Mouse (Mus musculus): ENCODE measurements at regions not wholly inside any gene's neighbourhood (a gene's known extent, or its start where the extent isn't known, plus 50 kb on each side); places are given as distances from the start of the nearest gene placed in this dataset.
"Not testable (repeated sequence)": the region's sequence is repeated elsewhere in the genome, so short reads cannot be mapped to it uniquely, and the experiment has no call there.

DNA sequence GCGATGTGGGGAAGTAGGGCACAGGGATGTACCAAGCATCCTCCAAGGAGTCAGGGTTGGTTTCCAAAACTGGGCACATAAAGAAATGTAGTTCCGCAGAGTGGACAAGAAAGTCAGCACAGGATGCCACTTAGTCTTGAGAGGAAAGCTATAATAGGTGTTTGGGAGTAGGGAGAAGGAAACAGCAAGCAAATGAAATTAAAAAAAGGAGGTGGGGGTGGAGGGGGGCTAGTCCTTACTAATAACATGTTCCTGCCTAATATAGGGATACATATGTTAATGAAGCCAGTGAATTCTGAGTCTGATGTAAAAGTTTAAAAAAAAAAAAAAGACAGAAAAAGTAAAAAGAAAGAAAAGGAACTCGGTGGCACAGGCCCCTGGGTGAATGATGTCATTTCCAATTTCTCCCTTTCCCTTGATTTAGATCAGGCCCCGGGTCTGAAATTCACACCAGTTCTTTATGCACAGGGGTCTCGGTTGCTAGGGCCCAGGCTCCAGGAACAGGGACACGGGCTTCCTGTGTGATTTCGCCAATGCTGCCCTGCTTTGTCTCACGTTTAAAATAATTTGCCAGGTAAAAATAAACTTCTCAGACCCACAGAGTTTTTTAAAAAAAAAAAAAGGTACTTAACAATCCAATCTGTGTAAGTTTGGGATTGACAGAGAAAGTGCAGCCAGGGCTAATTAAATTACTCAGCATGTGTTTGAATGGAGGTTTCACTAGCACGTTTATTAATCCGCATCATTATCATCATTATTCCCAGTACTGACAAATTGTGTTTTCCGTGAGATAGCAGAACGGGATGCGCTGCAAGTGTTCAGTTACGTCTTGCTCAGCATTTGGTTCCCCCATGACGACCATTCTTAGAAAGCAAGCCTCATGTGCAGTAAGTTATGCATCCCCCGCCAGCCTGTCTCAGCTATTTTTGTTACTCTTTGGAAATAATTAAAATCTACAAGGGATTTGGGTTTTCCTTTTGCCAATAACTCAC lies 172.8 kb upstream of the Slc25a13 start:
- intact Hi-C loops (cut with DNase I): loop anchor here (10.0 kb wide), 1 partner anchor 385 kb away; no protein-coding TSS in a partner anchor
- no peak for DNase-seq

DNA sequence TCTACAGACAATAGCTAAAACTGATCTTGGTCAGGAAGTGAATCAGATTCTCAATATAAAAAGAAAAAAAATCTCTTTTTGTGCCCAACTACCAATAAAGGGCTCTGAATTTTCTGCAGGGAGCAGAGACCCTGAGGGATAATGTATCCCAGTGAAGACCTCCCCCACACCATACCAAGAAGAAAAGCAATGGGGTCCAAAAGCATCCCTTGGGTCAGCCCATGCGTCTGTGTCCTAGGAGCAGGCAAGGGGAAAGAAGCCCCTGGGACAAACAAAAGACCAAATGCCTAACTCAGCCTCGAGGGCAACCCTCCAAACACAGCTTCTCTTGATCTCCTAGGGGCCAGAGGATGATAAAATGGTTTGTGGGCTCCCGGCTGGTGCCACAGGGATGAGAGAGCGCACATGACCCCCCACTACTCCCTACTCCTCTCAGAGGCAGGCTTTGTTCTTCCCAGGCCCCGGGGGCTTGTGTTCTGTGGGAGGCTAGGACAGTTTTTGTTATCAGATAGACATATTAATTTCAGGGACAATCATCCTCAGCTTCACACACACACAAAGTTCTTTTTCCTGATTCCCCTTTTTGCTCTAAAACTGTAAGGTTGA lies 172.0 kb upstream of the Slc25a13 start:
- intact Hi-C loops (cut with DNase I): no loop called here
- DNase-seq: no peak

DNA sequence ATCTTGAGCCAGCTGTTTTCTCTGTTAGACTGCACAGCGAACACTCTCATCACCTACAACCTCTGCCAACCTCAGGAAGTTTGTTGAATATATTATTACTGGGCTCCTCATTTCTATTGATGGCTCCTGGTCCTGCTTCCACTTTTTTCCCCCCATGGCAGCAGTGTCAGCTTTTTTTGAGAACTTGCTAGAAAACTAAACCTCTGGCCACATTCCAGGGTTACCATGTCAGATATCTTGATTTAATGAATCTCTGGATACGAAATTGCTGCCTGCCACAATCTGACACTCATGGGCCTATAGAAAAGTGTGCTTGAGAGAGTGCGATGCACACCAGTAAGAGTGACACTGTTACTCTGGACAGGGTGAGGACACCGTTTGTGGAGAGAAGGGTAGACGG lies 170.6 kb upstream of the Slc25a13 start:
- DNase-seq: no peak
- intact Hi-C loops (cut with DNase I): no loop called here

DNA sequence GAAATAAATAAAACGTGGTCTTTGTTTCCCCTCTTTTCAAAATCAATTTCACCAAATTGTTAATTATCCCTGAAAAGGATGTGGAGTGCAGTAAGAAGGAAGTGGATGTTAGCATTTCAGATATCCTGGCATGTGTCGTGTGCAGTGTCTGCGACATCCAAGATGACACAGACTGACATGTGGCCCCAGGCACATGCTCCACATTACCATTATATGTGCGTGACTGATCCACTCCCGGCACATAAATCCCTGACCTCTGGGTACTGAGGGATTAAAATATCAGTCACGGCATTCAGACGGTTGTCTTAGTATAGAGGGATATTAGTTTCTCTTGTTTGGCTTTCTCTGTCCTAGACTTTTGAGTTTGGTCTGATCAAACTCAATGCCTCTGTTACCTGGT lies 168.0 kb upstream of the Slc25a13 start:
- no peak for DNase-seq
- intact Hi-C loops (cut with DNase I): no loop called here

DNA sequence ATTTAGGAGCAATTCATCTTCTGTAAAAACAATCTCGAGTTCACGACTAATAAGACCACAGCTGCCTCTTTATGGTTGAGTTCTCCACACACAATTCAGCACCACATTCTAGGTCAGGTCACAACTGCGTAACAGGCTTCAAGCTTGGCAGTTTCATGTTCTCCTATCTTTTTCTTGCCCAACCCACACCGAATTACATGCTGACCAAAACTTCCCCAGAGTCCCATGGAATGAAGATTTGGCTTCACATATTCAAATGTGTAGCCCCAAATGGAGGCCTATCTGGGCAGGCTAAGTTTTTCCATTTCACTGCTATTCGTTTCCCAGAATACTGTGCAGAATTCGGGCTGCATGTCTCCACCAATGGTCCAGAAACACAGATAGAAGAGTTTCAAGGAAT lies 167.5 kb upstream of the Slc25a13 start:
- intact Hi-C loops (cut with DNase I): no loop called here
- no peak for DNase-seq

DNA sequence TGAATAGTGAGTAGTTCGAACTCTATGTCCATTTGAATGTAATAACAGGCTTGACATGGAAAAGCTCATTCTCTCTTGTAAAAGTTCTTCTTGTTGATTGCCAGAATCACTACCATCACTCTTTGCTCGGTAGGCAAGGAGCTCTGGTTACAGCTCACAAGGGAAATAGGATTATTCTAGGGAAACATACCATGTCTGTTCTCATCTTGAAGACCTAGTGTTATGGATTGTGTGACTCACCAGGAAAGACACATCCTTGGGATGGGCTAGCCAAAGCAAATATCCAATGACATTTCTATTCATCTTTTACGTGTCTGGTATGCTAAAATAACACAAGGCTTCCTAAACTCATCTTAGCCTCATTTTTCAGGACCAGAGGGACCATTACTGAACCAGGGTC lies 155.4 kb upstream of the Slc25a13 start:
- intact Hi-C loops (cut with DNase I): no loop called here
- DNase-seq: no peak

DNA sequence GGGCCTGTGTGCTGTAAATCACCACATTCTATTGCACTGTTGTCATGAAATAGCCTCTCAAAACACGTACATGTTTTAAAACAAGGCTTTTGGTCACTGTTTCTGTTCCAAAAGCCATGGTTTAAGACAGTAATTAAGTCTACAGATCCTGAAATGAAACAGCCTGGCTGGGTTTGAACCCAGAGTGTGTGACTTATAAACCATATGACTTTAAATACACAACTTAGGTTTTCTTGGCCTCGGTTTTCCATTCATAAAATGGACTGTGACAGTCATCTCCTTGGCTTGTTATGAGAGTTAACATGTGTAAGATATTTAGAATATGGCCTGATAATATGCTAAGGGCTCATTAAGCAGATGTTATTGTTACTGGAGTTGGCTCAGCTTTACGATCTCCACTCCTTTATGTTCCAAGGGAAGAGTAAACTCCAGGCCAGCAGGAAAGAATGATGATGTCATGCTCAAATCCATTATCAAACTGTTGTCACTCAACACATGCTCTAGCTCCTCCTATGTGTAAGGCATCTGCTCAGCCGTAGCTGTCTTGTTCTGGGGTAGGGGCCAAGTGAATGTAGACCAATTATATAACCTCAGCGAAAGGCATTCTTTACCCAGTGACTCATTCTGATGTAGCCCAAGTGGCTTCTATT lies 154.6 kb upstream of the Slc25a13 start:
- intact Hi-C loops (cut with DNase I): no loop called here
- no peak for DNase-seq

DNA sequence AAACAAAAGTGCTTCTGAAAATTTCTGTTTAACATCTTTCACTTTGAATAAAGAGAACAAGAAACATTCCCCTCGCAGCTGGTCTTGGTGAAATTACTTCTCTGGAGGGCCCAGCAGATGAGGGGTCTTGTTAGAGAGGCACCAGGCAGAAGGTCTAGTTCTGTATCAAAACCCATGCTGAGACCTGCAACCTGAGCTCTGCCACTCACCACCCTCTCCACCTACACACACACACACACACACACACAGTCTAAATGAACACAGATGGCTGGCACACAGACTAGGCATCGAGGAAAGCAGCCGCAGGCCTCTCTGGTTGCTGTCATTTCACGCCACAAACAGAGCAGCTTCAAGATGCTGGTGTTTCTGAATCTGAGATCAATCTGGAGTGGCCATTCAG lies 147.1 kb upstream of the Slc25a13 start:
- intact Hi-C loops (cut with DNase I): no loop called here
- no peak for DNase-seq

DNA sequence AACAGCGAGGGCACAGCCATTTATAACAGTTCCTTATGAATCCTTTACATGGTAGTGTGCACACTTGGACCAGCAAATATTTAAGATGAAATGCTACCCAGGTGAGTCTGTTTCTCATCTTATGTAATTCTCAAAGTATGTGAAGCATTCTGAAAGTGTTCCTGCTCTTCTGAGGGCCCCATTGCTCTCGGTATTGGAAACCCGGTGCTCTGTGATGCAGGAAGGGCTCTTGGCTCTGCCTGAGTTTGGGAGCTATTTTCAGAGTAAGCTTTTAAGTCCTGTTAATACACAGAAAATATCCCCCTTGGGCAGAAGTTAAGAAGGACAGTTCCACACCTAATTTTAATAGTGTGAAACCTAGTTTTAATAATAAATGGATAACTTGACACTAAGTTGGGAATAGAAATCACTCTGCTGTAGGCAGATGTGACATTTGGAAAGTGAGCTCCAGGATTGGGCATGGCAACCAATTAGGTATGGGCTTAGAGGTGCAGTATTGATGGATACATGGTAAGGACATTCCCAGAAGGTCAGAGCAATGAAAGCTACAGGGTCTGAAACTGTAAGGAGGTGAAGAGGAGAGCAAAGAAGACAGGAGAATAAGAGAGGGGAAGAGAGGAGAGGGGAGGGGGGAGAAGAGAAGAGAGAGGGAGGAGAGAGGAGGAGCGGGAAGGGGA lies 145.8 kb upstream of the Slc25a13 start:
- no peak for DNase-seq
- intact Hi-C loops (cut with DNase I): no loop called here

DNA sequence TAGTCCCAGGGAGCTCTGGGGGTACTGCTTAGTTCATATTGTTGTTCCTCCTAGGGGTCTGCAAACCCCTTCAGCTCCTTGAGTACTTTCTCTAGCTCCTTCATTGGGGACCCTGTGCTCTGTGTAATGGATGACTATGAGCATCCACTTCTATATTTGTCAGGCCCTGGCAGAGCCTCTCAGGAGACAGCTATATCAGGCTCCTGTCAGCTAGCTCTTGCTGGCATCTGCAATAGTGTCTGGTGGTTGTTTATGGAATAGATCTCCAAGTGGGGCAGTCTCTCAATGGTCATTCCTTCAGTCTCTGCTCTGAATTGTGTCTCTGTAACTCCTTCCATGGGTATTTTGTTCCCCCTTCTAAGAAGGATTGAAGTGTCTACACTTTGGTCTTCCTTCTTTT lies 144.2 kb upstream of the Slc25a13 start:
- DNase-seq: not testable (repeated sequence)

DNA sequence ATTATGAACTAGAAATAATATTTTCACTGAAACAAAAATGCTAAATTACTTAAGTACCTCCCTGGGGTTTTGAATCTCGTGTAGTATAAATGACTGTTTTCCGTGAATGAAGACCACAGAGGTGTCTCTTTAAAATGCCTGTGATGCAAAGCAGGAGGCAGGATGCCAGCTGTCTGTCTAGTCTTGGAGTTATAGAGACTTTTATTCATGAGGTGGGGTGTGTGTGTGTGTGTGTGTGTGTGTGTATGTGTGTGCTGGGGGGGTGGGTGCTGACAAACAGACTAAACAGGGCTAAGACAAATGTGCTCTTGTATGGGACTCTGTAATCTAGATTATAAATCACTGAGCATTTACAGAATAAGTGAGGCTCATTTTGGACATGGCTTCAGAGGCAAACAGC lies 140.5 kb upstream of the Slc25a13 start:
- no peak for DNase-seq
- intact Hi-C loops (cut with DNase I): no loop called here

More for the DNA sequence above, 144.2 kb upstream of the Slc25a13 start:
- intact Hi-C loops (cut with DNase I): not testable (repeated sequence)

DNA sequence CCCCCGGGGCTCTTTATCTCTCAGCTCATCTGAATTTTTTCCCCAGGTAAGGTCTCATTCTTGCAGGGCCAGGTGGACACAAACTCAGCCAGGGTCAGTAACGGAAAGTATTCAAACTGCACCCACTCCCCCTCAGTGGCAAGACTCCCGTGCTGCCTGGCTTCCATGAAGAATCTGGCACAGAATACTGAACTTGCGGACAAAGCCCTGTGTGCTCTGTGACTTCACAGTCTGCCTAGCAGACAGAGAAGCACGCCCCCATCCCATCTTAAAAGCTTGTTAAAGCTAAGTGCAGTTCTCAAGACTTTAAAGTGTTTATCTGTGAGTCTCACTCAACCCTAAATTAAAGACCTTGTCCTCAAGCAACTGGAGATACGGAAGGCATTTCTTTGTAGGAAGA lies 140.0 kb upstream of the Slc25a13 start:
- intact Hi-C loops (cut with DNase I): no loop called here
- DNase-seq: no peak

DNA sequence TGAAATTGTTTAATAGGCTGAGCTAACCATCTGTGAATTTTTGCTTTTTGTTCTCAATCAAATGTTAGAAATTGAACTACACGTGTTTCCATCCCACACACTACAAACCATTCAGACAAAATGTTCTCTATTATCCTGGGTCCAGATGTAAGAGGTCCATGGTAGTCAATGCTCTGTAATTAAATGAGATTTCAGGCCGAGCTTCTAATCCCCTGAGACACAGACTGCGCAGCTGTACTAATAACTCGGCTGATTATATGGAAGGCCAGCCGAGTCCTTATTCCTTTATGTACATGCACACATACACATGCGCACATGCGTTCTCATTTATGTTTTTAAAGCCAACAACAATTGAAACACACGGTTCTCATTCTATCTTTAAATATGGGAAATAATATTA lies 118.3 kb upstream of the Slc25a13 start:
- intact Hi-C loops (cut with DNase I): no loop called here

DNA sequence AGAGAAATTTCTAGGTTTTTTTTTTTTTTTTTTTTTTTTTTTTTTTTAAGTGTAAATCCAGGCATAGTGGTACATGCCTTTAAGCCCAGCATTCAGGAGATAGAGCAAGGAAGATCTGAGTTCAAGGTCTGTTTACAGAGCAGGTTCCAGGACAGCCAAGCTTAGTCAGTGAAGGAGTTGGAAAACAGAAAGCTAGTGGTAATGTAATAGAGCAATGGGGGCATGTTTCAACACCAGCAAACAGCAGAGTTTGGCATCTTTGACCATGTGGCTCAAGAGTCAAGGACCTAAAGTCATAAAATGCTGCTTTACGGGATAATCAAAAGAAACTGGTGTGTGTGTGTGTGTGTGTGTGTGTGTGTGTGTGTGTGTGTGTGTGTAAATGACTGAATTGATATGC lies 113.3 kb upstream of the Slc25a13 start:
- no peak for DNase-seq
- intact Hi-C loops (cut with DNase I): no loop called here

More for the DNA sequence above, 118.3 kb upstream of the Slc25a13 start:
- DNase-seq: no peak

DNA sequence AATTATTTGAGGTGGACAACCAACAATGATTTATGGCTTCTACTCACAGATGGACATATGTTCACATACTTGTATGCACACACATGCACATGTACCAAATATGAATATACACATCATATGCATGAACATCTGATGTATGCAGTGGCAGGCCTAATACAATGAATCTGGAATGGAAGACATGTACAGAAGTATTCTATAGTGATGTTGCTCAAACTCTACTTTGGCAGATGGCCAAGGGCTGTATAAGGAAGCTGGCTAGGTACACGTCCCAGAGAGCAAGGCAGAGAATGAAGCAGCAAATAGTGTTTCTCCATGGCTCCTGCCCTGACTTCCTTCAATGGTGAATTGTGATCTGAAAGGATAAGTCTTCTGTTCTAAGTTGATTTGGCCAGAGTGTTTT lies 108.5 kb upstream of the Slc25a13 start:
- DNase-seq: no peak
- intact Hi-C loops (cut with DNase I): no loop called here

DNA sequence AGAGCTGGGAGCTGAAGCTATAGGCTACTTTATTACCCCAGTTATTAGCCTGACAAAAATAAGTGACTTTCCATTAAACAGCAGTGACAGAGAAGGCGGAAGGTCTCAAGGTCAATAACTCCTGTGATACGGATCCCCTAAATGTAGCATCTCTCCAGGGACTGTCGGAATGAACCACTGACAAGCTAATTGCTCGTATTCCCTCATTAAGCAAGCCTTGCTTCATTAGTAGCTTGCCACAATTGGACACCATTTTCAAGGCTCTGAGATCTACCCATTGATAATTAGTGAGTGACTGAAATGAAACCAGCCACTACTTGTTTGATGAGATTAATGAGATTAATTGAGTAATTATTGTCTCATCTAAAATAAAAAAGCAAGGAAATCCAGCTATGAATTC lies 99.8 kb upstream of the Slc25a13 start:
- intact Hi-C loops (cut with DNase I): no loop called here
- no peak for DNase-seq

DNA sequence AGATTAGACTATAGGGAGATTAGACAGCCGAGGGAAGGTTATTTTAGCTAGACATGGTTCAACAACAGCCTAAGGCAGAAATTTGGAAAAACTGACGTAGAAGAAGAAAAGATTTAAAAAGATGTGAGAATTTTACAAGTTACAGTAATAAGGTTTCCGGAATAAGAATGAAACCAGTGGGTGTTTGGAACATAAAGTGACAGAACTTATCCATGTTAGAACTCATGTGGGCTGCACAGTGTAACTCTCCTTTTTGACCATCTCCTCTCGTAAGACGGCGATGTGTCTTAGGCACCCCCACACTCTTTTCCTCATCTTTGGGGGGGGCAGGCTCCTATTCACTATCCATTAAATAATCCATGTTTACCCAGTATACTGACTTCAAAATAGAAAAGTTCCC lies 96.2 kb upstream of the Slc25a13 start:
- no peak for DNase-seq
- intact Hi-C loops (cut with DNase I): no loop called here

DNA sequence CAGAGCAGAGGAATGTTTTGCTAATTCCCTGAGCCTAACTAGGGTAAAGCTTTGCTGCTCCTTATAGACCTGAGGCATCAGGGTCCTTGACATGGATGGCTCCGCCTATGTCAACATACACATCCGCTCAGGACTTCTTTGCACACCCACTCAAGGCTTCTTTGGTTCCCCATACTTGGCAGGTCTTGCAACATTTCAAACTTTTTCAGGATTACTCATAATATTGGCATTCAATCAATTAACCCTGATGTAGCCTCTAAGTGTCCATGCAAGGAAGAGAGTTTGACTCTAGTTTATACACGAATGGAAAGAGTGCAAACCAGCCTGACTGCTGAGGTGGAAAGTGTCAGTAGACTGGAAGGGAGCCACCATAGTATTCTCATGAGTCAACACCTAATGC lies 93.2 kb upstream of the Slc25a13 start:
- DNase-seq: no peak
- intact Hi-C loops (cut with DNase I): no loop called here

DNA sequence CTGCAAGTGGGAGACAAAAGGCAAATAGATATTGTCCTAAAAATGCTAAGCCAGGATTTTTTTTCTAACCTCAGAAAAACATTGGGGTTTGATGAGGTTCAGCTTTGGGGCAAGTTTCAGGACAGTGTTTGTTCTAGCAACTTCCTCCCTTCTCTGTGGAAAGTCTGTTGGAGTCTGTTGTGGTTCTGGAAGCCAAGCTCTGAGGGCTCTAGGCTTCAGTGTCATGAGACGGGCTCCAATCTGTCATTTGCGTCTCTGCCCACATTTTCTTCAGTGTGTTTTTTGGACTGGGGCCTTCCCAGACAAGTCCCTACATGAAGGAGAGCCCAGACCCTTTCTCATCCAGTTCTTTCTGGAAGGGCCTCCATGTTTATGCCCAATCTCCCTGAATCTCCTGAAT lies 90.6 kb upstream of the Slc25a13 start:
- intact Hi-C loops (cut with DNase I): no loop called here
- no peak for DNase-seq

DNA sequence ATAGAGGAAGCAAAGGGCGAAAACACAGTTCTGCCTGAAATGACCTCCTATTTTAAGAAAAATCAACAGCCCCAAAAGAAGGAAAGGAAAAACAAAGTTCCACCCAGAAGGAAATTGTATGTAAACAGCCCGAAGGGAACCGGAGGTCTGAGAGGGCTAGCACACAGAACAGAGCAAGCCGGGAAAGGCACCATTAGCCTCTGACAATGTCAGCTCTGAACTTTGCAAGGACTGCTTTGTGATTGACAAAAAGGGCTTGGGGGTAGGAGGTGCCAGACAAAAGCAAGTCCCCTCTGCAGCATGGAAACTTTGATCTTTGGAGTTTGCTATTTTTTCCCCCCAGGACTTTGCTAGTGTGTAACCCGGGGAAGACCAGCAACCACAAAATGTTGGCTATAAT lies 86.8 kb upstream of the Slc25a13 start:
- intact Hi-C loops (cut with DNase I): no loop called here
- DNase-seq: no peak

DNA sequence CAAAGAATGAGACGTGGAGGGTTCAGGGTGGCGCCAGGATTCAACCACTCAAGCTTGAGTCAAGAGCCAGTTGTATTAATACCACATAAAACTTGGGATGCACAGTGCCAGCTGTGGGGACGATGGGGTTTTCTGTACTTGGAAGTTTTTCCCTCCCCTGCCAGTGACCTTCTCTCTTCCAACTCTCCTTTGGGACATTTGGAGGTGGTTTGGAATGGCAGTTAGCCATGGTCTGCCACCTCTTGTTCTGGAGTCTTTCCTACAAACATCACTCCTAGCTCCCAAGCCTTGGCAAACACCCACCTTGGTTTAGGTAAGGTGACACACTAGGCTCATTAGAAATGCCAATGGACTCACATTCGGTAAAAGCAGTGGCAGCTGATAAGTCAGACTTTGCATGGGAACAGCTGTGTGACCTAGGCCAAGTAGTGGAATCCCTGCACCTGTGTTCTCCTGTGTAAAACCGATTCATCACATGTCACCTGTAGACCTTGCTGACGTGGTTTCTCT lies 84.1 kb upstream of the Slc25a13 start:
- intact Hi-C loops (cut with DNase I): no loop called here
- no peak for DNase-seq

Measured in gastrocnemius, postnatal 36 days (tissue).